Mouse (Mus musculus): ENCODE measurements at regions not wholly inside any gene's neighbourhood (a gene's known extent, or its start where the extent isn't known, plus 50 kb on each side); places are given as distances from the start of the nearest gene placed in this dataset.

GRCm38 (mm10) chr17:83089856-83090692, 125.0 kb upstream of the Pkdcc start:
- DNase-seq (ENCODE audit: low spot score in 2 of 2) = no peak

- DNase-seq (ENCODE audit: low spot score in 2 of 2) = no peak
These were observed 121.2 kb upstream of the Pkdcc start for GRCm38 (mm10) chr17:83093862-83094261.

GRCm38 (mm10) chr17:83096451-83096850, 118.6 kb upstream of the Pkdcc start:
- DNase-seq (ENCODE audit: low spot score in 2 of 2) = no peak

GRCm38 (mm10) chr17:83097998-83098397, 117.1 kb upstream of the Pkdcc start:
- DNase-seq (ENCODE audit: low spot score in 2 of 2) = no peak

- DNase-seq (ENCODE audit: low spot score in 2 of 2) = no peak
These were observed 116.2 kb upstream of the Pkdcc start for GRCm38 (mm10) chr17:83098679-83099413.

- no peak for DNase-seq (ENCODE audit: low spot score in 2 of 2)
These were observed 114.1 kb upstream of the Pkdcc start for GRCm38 (mm10) chr17:83101035-83101434.

- DNase-seq (ENCODE audit: low spot score in 2 of 2) = no peak
These were observed 113.3 kb upstream of the Pkdcc start for GRCm38 (mm10) chr17:83101756-83102155.

- DNase-seq (ENCODE audit: low spot score in 2 of 2) = no peak
These were observed 112.2 kb upstream of the Pkdcc start for GRCm38 (mm10) chr17:83102675-83103412.

- no peak for DNase-seq (ENCODE audit: low spot score in 2 of 2)
These were observed 106.9 kb upstream of the Pkdcc start for GRCm38 (mm10) chr17:83108151-83108550.

GRCm38 (mm10) chr17:83109792-83110440, 105.2 kb upstream of the Pkdcc start:
- no peak for DNase-seq (ENCODE audit: low spot score in 2 of 2)

GRCm38 (mm10) chr17:83110556-83110955, 104.5 kb upstream of the Pkdcc start:
- DNase-seq (ENCODE audit: low spot score in 2 of 2) = no peak

- no peak for DNase-seq (ENCODE audit: low spot score in 2 of 2)
These were observed 99.9 kb upstream of the Pkdcc start for GRCm38 (mm10) chr17:83115146-83115545.

- no peak for DNase-seq (ENCODE audit: low spot score in 2 of 2)
These were observed 99.1 kb upstream of the Pkdcc start for GRCm38 (mm10) chr17:83115832-83116480.

GRCm38 (mm10) chr17:83120665-83121232, 94.3 kb upstream of the Pkdcc start:
- DNase-seq (ENCODE audit: low spot score in 2 of 2) = no peak

- no peak for DNase-seq (ENCODE audit: low spot score in 2 of 2)
These were observed 92.4 kb upstream of the Pkdcc start for GRCm38 (mm10) chr17:83122525-83123280.

GRCm38 (mm10) chr17:83125057-83125456, 90.0 kb upstream of the Pkdcc start:
- DNase-seq (ENCODE audit: low spot score in 2 of 2) = no peak

GRCm38 (mm10) chr17:83127842-83128241, 87.2 kb upstream of the Pkdcc start:
- no peak for DNase-seq (ENCODE audit: low spot score in 2 of 2)

GRCm38 (mm10) chr17:83128843-83129544, 86.1 kb upstream of the Pkdcc start:
- no peak for DNase-seq (ENCODE audit: low spot score in 2 of 2)

GRCm38 (mm10) chr17:83129658-83130057, 85.4 kb upstream of the Pkdcc start:
- no peak for DNase-seq (ENCODE audit: low spot score in 2 of 2)

GRCm38 (mm10) chr17:83133201-83133600, 81.9 kb upstream of the Pkdcc start:
- no peak for DNase-seq (ENCODE audit: low spot score in 2 of 2)

Data from spleen, postnatal 14 days (tissue).